Mouse (Mus musculus): ENCODE results near the gene Slc22a12. TPM values are rescaled to one million over a fixed set of nuclear protein-coding genes. Genes with fewer than 3 reads are reported as not detected.

Slc22a12 gene
- polyA plus RNA-seq, 1 experiment from 2014 or later: not detected

DNA sequence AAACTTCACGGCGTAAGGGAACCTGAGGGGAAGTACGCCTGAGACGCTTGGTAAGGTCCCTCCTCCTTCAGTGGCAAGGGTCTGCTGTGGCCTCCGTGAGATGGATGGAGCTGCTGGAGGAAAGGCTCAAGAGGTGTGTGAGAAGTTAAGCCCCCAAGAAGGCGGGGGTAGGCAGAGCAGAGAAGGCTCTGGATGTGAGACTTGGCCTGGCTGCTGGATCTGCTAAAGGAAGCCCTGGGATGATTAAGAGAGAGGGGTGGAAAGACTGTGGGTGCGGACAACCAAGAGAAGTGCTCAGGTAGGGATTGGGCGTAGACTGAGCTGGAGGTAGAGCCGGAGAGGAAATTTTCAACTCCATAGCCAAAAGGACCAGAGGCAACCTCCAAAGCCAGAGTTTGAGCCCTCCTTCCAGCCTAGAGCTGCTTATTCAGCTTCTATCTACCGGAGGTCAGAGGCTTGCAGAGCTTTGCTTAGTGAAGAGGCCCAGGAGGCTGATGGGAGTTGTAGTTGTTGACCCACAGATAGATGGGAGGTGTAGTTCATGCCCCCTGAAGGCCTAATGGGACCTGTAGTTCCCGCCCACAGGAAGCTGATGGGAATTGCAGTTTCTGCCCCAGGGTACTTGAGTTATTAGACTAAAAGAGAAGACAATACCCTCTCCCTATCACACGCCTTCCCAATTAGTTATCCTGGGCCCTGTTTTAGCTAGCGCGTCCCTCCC lies 13.4 kb downstream of the Slc22a12 start:
- Histone ChIP-seq H3K9me3 (ENCODE audit: control insufficient read depth, low read length) (no peaks in the 10 kb centered on the region), H3K36me3 (ENCODE audit: control insufficient read depth, insufficient read depth, low read length) (no peaks in the 10 kb centered on the region), H3K27ac (replicated peaks; ENCODE audit: low read depth, low read length) (no peak overlapping the region), H3K4me2 (ENCODE audit: low read depth, severe bottlenecking) (no peak overlapping the region), H3K4me1 (ENCODE audit: control insufficient read depth, insufficient read depth, low read length) (0 out of 2 replicates have a peak, but pooled peaks cover 7% of the 10 kb centered on the region), H3K9ac (ENCODE audit: low read length) (no peak overlapping the region), H3K27me3 (ENCODE audit: control insufficient read depth, insufficient read depth, low read length) (peaks cover 30% of the 10 kb centered on the region), H3K4me3 (ENCODE audit: low read depth, low read length) (no peak overlapping the region)
- DNase-seq (ENCODE audit: low spot score) (peak; percentile 59), ATAC-seq (ENCODE audit: insufficient number of reproducible peaks, low FRiP score, low TSS enrichment, low read depth) (no peak)
- WGBS: 54% methylated on average over 14 of the region's 14 CpGs

DNA sequence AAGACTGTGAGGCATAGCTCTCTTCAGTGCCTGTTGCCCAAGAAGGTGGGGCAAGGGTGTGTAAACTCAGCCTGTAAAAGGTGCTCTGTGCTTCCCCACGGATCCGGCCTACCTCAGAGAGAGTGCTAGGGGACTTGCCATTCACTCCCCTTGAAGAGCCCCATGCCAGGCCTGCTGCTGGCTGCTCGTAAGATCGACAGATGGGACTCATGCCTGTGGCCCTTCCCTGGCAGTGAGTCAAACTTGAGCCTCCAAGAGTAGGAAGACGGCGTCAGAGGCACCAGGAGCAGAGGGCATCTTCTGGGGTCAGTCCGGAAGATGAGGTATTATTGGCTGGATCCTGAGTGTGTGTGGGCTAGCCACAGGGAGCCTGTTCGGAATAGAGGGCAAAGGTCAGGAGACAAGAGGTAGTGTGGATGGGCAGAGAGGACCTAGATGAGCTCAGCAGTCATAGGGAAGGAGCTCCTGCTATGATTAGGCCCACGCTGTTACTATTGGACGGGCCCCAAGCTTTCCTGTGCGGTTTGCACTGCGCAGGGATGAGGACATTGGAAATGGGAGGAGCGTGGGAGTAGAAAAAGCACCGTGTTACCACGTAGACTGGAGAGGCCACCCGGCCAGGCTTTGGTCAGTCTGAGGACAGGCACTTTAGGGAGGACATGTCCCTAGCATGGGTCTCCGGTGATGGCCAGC lies 14.8 kb downstream of the Slc22a12 start:
- no peaks in the 10 kb centered on the region for H3K9me3 ChIP-seq (ENCODE audit: control insufficient read depth, low read length)
- ATAC-seq (ENCODE audit: insufficient number of reproducible peaks, low FRiP score, low TSS enrichment, low read depth) (no peak), DNase-seq (ENCODE audit: low spot score) (no peak)
- H3K27me3 ChIP-seq (ENCODE audit: control insufficient read depth, insufficient read depth, low read length): peaks cover 21% of the 10 kb centered on the region
- WGBS: 79% methylated on average over 17 of the region's 17 CpGs
- no peak overlapping the region for H3K4me2 ChIP-seq (ENCODE audit: low read depth, severe bottlenecking)
- H3K36me3 ChIP-seq (ENCODE audit: control insufficient read depth, insufficient read depth, low read length): no peaks in the 10 kb centered on the region
- H3K4me3 ChIP-seq (ENCODE audit: low read depth, low read length): no peak overlapping the region
- no peak overlapping the region for H3K27ac ChIP-seq (replicated peaks; ENCODE audit: low read depth, low read length)
- H3K9ac ChIP-seq (ENCODE audit: low read length): no peak overlapping the region
- 0 out of 2 replicates have a peak, but pooled peaks cover 7% of the 10 kb centered on the region for H3K4me1 ChIP-seq (ENCODE audit: control insufficient read depth, insufficient read depth, low read length)

DNA sequence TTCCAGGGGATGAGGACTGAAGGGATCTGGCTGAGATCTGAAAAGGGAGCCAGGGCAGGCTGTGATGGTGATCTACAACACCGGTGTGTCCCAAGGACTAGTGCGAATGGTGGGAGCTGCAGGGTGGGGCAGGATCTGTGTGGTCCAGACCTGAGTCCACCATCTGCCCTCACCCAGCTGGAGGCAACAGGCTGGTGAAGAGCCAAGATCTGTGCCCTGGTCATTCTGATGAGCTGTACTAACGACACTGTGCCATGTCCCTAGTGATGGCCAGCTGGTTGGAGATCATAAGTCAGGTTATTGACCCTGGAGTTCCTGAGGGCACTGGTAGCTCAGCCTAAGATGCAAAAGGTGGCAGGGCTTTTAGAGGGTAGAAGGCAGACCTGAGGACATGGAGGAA lies 15.4 kb downstream of the Slc22a12 start:
- Histone ChIP-seq H3K4me1 (ENCODE audit: control insufficient read depth, insufficient read depth, low read length) (0 out of 2 replicates have a peak, but pooled peaks cover 7% of the 10 kb centered on the region), H3K27me3 (ENCODE audit: control insufficient read depth, insufficient read depth, low read length) (peaks cover 17% of the 10 kb centered on the region), H3K27ac (replicated peaks; ENCODE audit: low read depth, low read length) (no peak overlapping the region), H3K36me3 (ENCODE audit: control insufficient read depth, insufficient read depth, low read length) (no peaks in the 10 kb centered on the region), H3K4me3 (ENCODE audit: low read depth, low read length) (no peak overlapping the region), H3K9me3 (ENCODE audit: control insufficient read depth, low read length) (no peaks in the 10 kb centered on the region), H3K4me2 (ENCODE audit: low read depth, severe bottlenecking) (no peak overlapping the region), H3K9ac (ENCODE audit: low read length) (no peak overlapping the region)
- no peak for DNase-seq (ENCODE audit: low spot score)
- no peak for ATAC-seq (ENCODE audit: insufficient number of reproducible peaks, low FRiP score, low TSS enrichment, low read depth)
- WGBS: 85% methylated on average over 3 of the region's 3 CpGs

DNA sequence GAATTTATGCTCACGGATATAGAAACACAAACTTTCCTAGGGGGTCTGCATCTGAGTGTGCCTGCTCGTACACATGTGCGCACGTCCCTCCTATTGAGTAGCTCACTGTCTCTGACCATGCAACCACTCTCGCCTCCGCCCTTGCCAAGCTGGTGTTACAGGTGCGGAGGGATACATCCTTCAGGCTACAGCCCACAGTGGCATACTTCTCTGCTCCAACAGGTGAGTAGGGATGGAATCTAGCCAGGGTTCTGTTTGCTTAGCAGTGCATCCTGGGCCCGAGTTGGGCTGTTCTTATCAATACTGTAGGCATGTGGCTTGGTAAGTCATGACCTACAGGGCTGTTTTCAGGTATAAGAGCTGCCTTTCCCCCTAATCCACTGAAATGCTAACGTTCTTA lies 16.8 kb downstream of the Slc22a12 start:
- ATAC-seq (ENCODE audit: insufficient number of reproducible peaks, low FRiP score, low TSS enrichment, low read depth): no peak
- WGBS: 89% methylated on average over 9 of the region's 9 CpGs

DNA sequence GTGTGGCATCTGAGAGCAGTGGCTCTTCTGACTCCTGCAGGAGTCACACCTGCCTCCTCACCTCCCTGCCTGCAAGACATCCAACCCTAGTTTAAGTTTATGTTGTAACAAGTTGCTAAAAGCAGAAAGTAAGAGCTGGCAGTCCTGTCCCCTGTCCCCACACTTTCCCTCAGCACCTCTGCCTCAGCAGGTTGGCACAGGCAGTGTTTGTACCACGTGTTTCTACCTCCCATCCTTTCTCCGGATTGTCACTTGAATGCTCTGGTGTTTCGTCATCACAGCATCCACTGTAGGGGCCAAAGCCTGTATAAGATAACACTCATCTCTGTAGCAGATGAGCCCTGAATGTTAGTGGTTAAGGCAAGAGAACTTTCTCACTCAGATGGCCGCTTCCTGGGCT lies 17.8 kb downstream of the Slc22a12 start:
- no peak for ATAC-seq (ENCODE audit: insufficient number of reproducible peaks, low FRiP score, low TSS enrichment, low read depth)
- no peaks in the 10 kb centered on the region for H3K9me3 ChIP-seq (ENCODE audit: control insufficient read depth, low read length)

More for the DNA sequence above, 16.8 kb downstream of the Slc22a12 start:
- H3K27me3 ChIP-seq (ENCODE audit: control insufficient read depth, insufficient read depth, low read length): peaks cover 5% of the 10 kb centered on the region
- no peak overlapping the region for H3K9ac ChIP-seq (ENCODE audit: low read length)
- DNase-seq (ENCODE audit: low spot score): no peak
- H3K4me2 ChIP-seq (ENCODE audit: low read depth, severe bottlenecking): no peak overlapping the region
- H3K4me1 ChIP-seq (ENCODE audit: control insufficient read depth, insufficient read depth, low read length): 0 out of 2 replicates have a peak, but pooled peaks cover 1% of the 10 kb centered on the region
- H3K4me3 ChIP-seq (ENCODE audit: low read depth, low read length): no peak overlapping the region
- no peak overlapping the region for H3K27ac ChIP-seq (replicated peaks; ENCODE audit: low read depth, low read length)
- no peaks in the 10 kb centered on the region for H3K9me3 ChIP-seq (ENCODE audit: control insufficient read depth, low read length)
- H3K36me3 ChIP-seq (ENCODE audit: control insufficient read depth, insufficient read depth, low read length): no peaks in the 10 kb centered on the region

DNA sequence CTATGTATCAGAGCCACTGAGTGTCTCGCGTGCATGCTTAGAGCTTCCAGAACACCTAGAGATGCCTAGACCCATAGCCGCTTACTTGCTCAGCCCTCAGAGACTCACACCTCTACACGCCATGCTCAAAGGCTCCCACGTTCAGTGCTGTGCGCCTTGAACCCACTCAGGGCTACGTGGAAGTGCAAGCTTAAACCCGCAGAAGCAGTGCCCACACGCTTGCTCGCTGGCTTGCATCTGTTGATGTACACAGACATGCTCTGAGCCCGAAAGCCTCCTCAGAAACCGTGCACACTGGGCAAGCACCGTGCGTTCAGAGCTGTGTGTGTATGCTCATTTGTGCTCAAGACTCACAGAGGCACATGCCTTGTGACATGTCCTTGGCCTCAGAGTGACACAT lies 20.5 kb downstream of the Slc22a12 start:
- Histone ChIP-seq H3K9ac (ENCODE audit: low read length) (no peak overlapping the region), H3K4me3 (ENCODE audit: low read depth, low read length) (no peak overlapping the region), H3K4me2 (ENCODE audit: low read depth, severe bottlenecking) (no peak overlapping the region), H3K27ac (replicated peaks; ENCODE audit: low read depth, low read length) (no peak overlapping the region), H3K9me3 (ENCODE audit: control insufficient read depth, low read length) (no peaks in the 10 kb centered on the region), H3K27me3 (ENCODE audit: control insufficient read depth, insufficient read depth, low read length) (0 out of 2 replicates have a peak, but pooled peaks cover 2% of the 10 kb centered on the region), H3K4me1 (ENCODE audit: control insufficient read depth, insufficient read depth, low read length) (no peaks in the 10 kb centered on the region), H3K36me3 (ENCODE audit: control insufficient read depth, insufficient read depth, low read length) (no peaks in the 10 kb centered on the region)
- ATAC-seq (ENCODE audit: insufficient number of reproducible peaks, low FRiP score, low TSS enrichment, low read depth): no peak
- WGBS: 92% methylated on average over 14 of the region's 14 CpGs
- no peak for DNase-seq (ENCODE audit: low spot score)

More for the DNA sequence above, 17.8 kb downstream of the Slc22a12 start:
- WGBS: 72% methylated on average over 4 of the region's 4 CpGs
- no peaks in the 10 kb centered on the region for H3K36me3 ChIP-seq (ENCODE audit: control insufficient read depth, insufficient read depth, low read length)
- DNase-seq (ENCODE audit: low spot score): no peak
- no peak overlapping the region for H3K4me3 ChIP-seq (ENCODE audit: low read depth, low read length)
- H3K4me1 ChIP-seq (ENCODE audit: control insufficient read depth, insufficient read depth, low read length): no peaks in the 10 kb centered on the region
- H3K9ac ChIP-seq (ENCODE audit: low read length): no peak overlapping the region
- no peak overlapping the region for H3K4me2 ChIP-seq (ENCODE audit: low read depth, severe bottlenecking)
- H3K27me3 ChIP-seq (ENCODE audit: control insufficient read depth, insufficient read depth, low read length): 0 out of 2 replicates have a peak, but pooled peaks cover 2% of the 10 kb centered on the region
- no peak overlapping the region for H3K27ac ChIP-seq (replicated peaks; ENCODE audit: low read depth, low read length)

DNA sequence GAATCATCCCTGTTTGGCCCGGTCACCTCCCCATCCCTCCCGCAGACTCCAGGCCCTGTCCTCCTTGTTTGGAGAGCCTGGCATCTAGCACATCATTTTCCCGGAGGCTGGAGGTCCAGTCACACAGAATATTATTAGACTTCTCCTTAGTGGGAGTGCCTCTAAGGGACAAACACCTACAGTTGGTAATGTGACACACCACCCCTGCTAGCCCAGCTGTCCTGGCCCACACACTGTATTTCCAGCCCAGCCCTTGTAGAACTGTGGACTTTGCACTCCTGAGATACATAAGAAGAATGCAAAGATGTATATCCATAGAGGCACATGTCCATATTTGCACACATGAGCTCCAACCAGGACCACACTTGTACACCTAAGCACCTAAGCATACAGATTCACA lies 21.2 kb downstream of the Slc22a12 start:
- H3K36me3 ChIP-seq (ENCODE audit: control insufficient read depth, insufficient read depth, low read length): no peaks in the 10 kb centered on the region
- 0 out of 2 replicates have a peak, but pooled peaks cover 2% of the 10 kb centered on the region for H3K27me3 ChIP-seq (ENCODE audit: control insufficient read depth, insufficient read depth, low read length)
- H3K9ac ChIP-seq (ENCODE audit: low read length): no peak overlapping the region
- ATAC-seq (ENCODE audit: insufficient number of reproducible peaks, low FRiP score, low TSS enrichment, low read depth): no peak
- DNase-seq (ENCODE audit: low spot score): no peak
- H3K9me3 ChIP-seq (ENCODE audit: control insufficient read depth, low read length): no peaks in the 10 kb centered on the region
- no peak overlapping the region for H3K27ac ChIP-seq (replicated peaks; ENCODE audit: low read depth, low read length)
- WGBS: 73% methylated on average over 3 of the region's 3 CpGs
- H3K4me2 ChIP-seq (ENCODE audit: low read depth, severe bottlenecking): no peak overlapping the region
- no peak overlapping the region for H3K4me3 ChIP-seq (ENCODE audit: low read depth, low read length)
- H3K4me1 ChIP-seq (ENCODE audit: control insufficient read depth, insufficient read depth, low read length): no peaks in the 10 kb centered on the region

DNA sequence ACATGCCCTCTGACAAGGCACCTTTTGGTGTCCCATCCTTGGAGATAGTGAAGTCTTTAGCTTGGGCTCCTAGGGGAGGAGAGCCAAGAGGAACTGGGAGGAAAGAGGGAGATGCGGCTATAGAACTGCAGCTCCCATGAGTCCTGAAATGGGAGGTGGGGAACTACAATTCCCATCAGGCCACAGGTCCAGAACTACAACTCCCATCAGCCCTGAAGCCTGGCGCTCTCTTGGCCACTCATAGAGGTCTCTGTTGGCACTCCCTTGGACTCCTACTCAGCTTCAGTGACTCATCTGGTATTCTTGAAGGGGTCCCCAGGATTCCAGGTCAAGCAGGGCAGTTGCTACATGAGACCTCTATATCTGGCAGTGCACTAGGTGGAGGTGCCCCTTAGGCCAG lies 23.3 kb downstream of the Slc22a12 start:
- Histone ChIP-seq H3K27ac (replicated peaks; ENCODE audit: low read depth, low read length) (no peak overlapping the region), H3K9ac (ENCODE audit: low read length) (no peak overlapping the region), H3K4me3 (ENCODE audit: low read depth, low read length) (no peak overlapping the region), H3K36me3 (ENCODE audit: control insufficient read depth, insufficient read depth, low read length) (no peaks in the 10 kb centered on the region), H3K27me3 (ENCODE audit: control insufficient read depth, insufficient read depth, low read length) (0 out of 2 replicates have a peak, but pooled peaks cover 2% of the 10 kb centered on the region), H3K4me1 (ENCODE audit: control insufficient read depth, insufficient read depth, low read length) (no peaks in the 10 kb centered on the region), H3K4me2 (ENCODE audit: low read depth, severe bottlenecking) (no peak overlapping the region), H3K9me3 (ENCODE audit: control insufficient read depth, low read length) (no peaks in the 10 kb centered on the region)
- no peak for DNase-seq (ENCODE audit: low spot score)
- 67% methylated on average over 2 of the region's 2 CpGs for WGBS
- ATAC-seq (ENCODE audit: insufficient number of reproducible peaks, low FRiP score, low TSS enrichment, low read depth): no peak

Data from limb, embryonic 11.5 days (tissue).